Mouse (Mus musculus): ENCODE results near the gene Gpr62.

DNA sequence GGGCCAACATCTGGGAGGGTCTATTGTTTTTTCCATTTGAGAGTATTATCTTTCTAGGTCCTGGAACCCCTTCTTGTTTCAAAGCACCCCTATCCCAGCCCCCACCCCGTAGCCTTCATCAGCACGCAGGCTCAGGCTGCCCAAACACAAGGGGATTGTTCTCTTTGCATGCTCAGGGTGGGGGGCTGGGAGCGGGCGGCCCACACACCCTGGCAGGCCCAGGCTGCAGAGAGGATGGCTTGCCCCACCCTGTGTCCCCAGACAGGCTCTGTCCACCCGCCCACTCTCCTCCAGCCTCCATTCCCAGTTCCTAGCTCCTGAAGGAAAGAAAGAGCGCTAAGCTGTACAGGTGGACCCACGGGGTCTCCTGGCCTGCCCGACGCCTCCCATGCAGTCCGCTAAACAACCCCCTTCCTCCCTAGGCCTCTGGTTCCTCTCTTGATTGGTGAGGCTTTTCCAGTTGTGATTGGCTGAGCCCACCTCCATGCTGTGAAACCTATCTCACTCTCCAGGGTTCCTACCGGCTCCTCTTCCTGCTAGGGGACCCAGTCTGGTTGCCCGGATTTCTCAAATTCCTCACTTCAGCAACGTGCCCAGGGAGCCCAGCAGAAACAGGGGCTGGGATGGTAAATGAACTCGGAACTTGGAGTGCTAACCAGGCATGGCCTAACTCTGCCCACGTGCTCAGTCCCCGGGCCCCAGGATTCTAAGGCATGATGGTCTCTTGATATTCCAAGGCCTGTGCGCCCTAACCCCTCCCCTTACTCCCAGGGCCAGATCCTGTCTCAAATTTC lies 10.7 kb downstream of the Gpr62 start:
- TF ChIP-seq CTCF (conservative IDR thresholded peaks at IDR 0.05; ENCODE audit: low read length) (no peak), NANOG (IDR thresholded peaks at IDR 0.05; ENCODE audit: borderline replicate concordance, low read length) (no peak), POU5F1 (IDR thresholded peaks at IDR 0.05; ENCODE audit: borderline replicate concordance, low read length) (no peak)

Data from E14TG2a.4 (cell line).